Mouse (Mus musculus) granulocyte monocyte progenitor cell, adult 5-6 weeks (primary cell): ENCODE results near the gene Zcchc7. TPM values are rescaled to one million over a fixed set of nuclear protein-coding genes. Genes with fewer than 3 reads are reported as not detected.
A peak's percentile ranks its signal among the peaks of the same experiment; 100 is the strongest.
"Not testable (repeated sequence)": the region's sequence is repeated elsewhere in the genome, so short reads cannot be mapped to it uniquely, and the experiment has no call there.

Source experiments
- ATAC-seq: replicated peaks from 2 replicates; pipeline ENCODE4 v1.8.0; 2016; ENCODE audit warnings: mild to moderate bottlenecking, moderate TSS enrichment, inconsistent platforms; ENCODE audit not compliant: poor library complexity, severe bottlenecking
- total RNA-seq, 2 experiments: library from RNA; stranded (forward) in 1 of 2; stranded (reverse) in 1 of 2; fragments of 200-712, 200-1000 nt in 1 of 2; fragments of >200 nt in 1 of 2; fragmentation: Nextera tagmentation in 1 of 2; gene quantifications; 2 replicates each; pipeline ENCODE4 v1.2.3; 2014 to 2017

Zcchc7 gene
- total RNA-seq, 2 experiments from 2014 or later = 42.2 to 64.3 TPM

GRCm38 (mm10) chr4:44756134-44756951 lies 666 bp downstream of the Zcchc7 start:
- ATAC-seq = peak; percentile 96

- ATAC-seq = not testable (repeated sequence)
Measured at GRCm38 (mm10) chr4:44757131-44757530, 1.5 kb downstream of the Zcchc7 start.

GRCm38 (mm10) chr4:44774890-44775289 lies 19.2 kb downstream of the Zcchc7 start:
- no peak for ATAC-seq

GRCm38 (mm10) chr4:44776651-44777050 lies 21.0 kb downstream of the Zcchc7 start:
- no peak for ATAC-seq

- ATAC-seq = no peak
Measured at GRCm38 (mm10) chr4:44777101-44777500, 21.4 kb downstream of the Zcchc7 start.

GRCm38 (mm10) chr4:44777711-44778110 lies 22.0 kb downstream of the Zcchc7 start:
- ATAC-seq = no peak

- ATAC-seq = no peak
Measured at GRCm38 (mm10) chr4:44778316-44778715, 22.6 kb downstream of the Zcchc7 start.

GRCm38 (mm10) chr4:44780462-44781157 lies 24.9 kb downstream of the Zcchc7 start:
- ATAC-seq = peak; percentile 30; the same call in 1 of the 2 replicates

GRCm38 (mm10) chr4:44781494-44781893 lies 25.8 kb downstream of the Zcchc7 start:
- ATAC-seq = no peak

GRCm38 (mm10) chr4:44783566-44784292 lies 28.1 kb downstream of the Zcchc7 start:
- no peak for ATAC-seq

- ATAC-seq = no peak
Measured at GRCm38 (mm10) chr4:44812855-44813254, 57.2 kb downstream of the Zcchc7 start.

- no peak; the same call in 1 of the 2 replicates for ATAC-seq
Measured at GRCm38 (mm10) chr4:44813770-44814169, 58.1 kb downstream of the Zcchc7 start.

GRCm38 (mm10) chr4:44816584-44816983 lies 60.9 kb downstream of the Zcchc7 start:
- peak; percentile 46; the same call in 1 of the 2 replicates for ATAC-seq

- ATAC-seq = no peak
Measured at GRCm38 (mm10) chr4:44830609-44831008, 74.9 kb downstream of the Zcchc7 start.

- no peak for ATAC-seq
Measured at GRCm38 (mm10) chr4:44851835-44852251, 96.2 kb downstream of the Zcchc7 start.

- peak; percentile 82 for ATAC-seq
Measured at GRCm38 (mm10) chr4:44871591-44871990, 115.9 kb downstream of the Zcchc7 start.

- no peak for ATAC-seq
Measured at GRCm38 (mm10) chr4:44872048-44872447, 116.4 kb downstream of the Zcchc7 start.

- no peak for ATAC-seq
Measured at GRCm38 (mm10) chr4:44880065-44880623, 124.5 kb downstream of the Zcchc7 start.

GRCm38 (mm10) chr4:44886143-44886542 lies 130.5 kb downstream of the Zcchc7 start:
- ATAC-seq = no peak

GRCm38 (mm10) chr4:44891344-44891743 lies 135.7 kb downstream of the Zcchc7 start:
- no peak for ATAC-seq
